Mouse (Mus musculus): ENCODE measurements around the gene Prokr1. TPM values are rescaled to one million over a fixed set of nuclear protein-coding genes. Genes with fewer than 3 reads are reported as not detected.

Prokr1 gene
- total RNA-seq (2023) = not detected

GRCm38 (mm10) chr6:87590394-87591281 is at the start of gene Prokr1:
TSS of gene Prokr1 (minus strand) at chr6:87590743.

DNA sequence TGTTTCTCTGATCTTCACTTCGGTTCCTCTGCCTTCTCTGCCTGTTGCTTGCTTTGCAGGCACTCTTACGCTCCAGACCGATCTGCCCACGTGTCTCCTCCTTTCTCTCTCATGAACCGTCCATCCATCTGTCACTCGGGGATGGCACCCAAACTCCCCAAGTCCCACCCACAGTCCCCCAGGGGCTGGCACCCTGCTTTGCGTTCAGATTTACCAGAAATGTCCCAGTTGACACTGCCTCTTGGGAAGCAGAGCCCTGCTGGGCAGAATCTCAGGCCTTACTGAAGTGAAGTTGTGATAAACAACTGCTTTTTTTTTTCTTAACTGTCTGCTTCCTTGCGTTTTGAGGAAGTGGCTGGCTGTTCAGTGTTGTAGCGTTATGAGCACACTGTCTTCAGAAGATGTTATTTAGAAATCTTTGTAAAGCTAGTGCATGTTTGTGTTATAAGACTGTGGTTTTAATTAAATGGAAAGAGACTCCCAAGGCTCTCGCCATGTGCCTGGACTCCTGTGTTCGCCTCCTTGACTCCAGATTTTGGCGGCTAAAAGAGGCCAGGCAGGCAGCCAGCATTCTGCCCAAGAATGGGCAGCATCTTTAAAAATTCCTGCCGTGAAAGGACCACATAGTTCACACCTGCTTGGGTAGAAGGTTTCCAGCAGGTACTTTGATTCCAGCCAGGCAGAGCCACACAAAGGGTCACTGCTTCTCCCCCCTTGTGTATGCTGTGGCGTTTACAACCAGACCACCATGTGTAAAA is 57.4 kb downstream of the Prokr1 start, which contains the start of gene Arhgap25:
Arhgap25 (minus strand) TSS at position 307 of the 758 bp plus-strand sequence.

Other genes with a start within 250 kb of the Prokr1 start
- not detected for gene Gkn1, start 239.8 kb downstream of the Prokr1 start, total RNA-seq (2023)
- not detected for gene Gkn2, start 217.4 kb downstream of the Prokr1 start, total RNA-seq (2023)
- not detected for gene Gkn3, start 201.8 kb downstream of the Prokr1 start, total RNA-seq (2023)
- not detected for gene Bmp10, start 161.7 kb downstream of the Prokr1 start, total RNA-seq (2023)
- gene Arhgap25, start 57.5 kb downstream of the Prokr1 start, total RNA-seq (2023) = 10 to 100 TPM; 86.4 to 86.5 TPM
- gene Aplf, start 81.5 kb upstream of the Prokr1 start, total RNA-seq (2023) = 1 to 10 TPM; 4.4 to 5.5 TPM
- gene Efcc1, start 140.1 kb upstream of the Prokr1 start, total RNA-seq (2023) = not detected
- gene Gp9, start 187.3 kb upstream of the Prokr1 start, total RNA-seq (2023) = not detected
- gene Rab43, start 221.4 kb upstream of the Prokr1 start, total RNA-seq (2023) = 10 to 100 TPM; 39.3 to 40.9 TPM
- gene Gm45140, start 245.1 kb upstream of the Prokr1 start, total RNA-seq (2023) = 1 to 10 TPM; 4.9 to 8.7 TPM
- gene Isy1, start 248.1 kb upstream of the Prokr1 start, total RNA-seq (2023) = 100 to 1,000 TPM in 1 of 2 experiments, 10 to 100 TPM in 1; 99.2 to 114 TPM